Mouse (Mus musculus) left cerebral cortex, adult 2 months (tissue): ENCODE data around the gene Ndufb2. TPM values are rescaled to one million over a fixed set of nuclear protein-coding genes. Genes with fewer than 3 reads are reported as not detected.

Source experiments
- DNase-seq, 2 experiments: peaks; one replicate each; pipeline ENCODE4 v3.0.0; 2021 to 2022; ENCODE audit warnings: low spot score in 2 of 2, mixed read lengths in 1 of 2; ENCODE audit errors: extremely low spot score in 1 of 2
- H3K27ac ChIP-seq: fragments of 200-600 bp; 2 replicates; pipeline ENCODE4 v1.8.1; 2022
- H3K4me3 ChIP-seq: fragments of 200-600 bp; 2 replicates; pipeline ENCODE4 v1.8.1; 2022
- CTCF ChIP-seq: fragments of 200-600 bp; IDR thresholded peaks from 2 replicates; pipeline ENCODE4 v1.8.1; 2022; ENCODE audit warnings: antibody characterized with exemption, mild to moderate bottlenecking, moderate library complexity
- intact Hi-C: fragments of 180-260 bp; cut with DNase I; formaldehyde crosslinking; loops from one replicate; pipeline ENCODE4 v1.15.1; 2025
- total RNA-seq, 2 experiments: library from RNA; stranded (reverse); gene quantifications; 2 replicates each; pipeline ENCODE4 v1.2.3; 2021

Ndufb2 gene
- total RNA-seq, 2 experiments from 2014 or later: 162 to 183 TPM

DNA sequence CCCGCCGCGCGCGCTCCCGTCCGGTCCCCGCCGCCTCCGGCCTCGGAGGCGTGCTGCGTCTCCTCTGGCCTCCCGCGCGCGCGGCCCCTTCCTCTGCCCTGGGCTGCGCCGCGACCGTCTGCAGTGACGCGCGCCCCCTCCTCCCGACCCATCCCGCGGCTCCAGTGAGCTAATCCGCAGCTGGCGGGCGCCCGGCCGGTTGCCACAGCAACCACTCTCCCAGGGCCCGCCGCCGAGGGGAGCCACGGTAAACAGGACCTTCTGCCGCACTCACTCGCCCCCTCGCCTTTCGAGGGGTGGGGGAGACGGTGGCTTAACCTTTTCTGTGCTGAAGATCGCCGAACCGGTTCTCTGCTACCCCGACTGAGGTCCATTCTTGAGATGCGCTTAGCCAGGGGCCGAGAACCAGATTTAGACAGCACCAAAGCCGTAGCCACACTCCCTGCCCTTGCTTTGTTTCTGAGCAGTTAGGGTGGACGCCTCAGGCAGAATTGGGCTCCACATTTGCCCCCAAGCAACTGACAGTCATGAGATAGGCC, 34.6 kb upstream of the Ndufb2 start, which contains the start of gene Dennd2a:
TSS of gene Dennd2a (minus strand) at position 145 of the 539 bp plus-strand sequence.
- Histone ChIP-seq H3K4me3 (peak within 1 kb of the TSS; percentile 57), H3K27ac (peak within 1 kb of the TSS; percentile 92)
- no peak for TF ChIP-seq CTCF
- intact Hi-C loops: loop anchor here (1.0 kb wide), 1 partner anchor 42 kb away; no protein-coding TSS in a partner anchor
- DNase-seq: peak; percentile 84 to 89

GRCm38 (mm10) chr6:39559276-39559939, 33.0 kb upstream of the Ndufb2 start:
- no peak for TF ChIP-seq CTCF
- no peak for DNase-seq
- no peak overlapping the region for H3K27ac ChIP-seq
- no peak overlapping the region for H3K4me3 ChIP-seq
- intact Hi-C loops: no loop called here

GRCm38 (mm10) chr6:39562166-39563015, 30.0 kb upstream of the Ndufb2 start:
- TF ChIP-seq CTCF: peak; percentile 88
- DNase-seq: peak; percentile 83 to 84
- Histone ChIP-seq H3K27ac (no peak overlapping the region), H3K4me3 (no peak overlapping the region)
- intact Hi-C loops: loop anchor here (1.0 kb wide), 1 partner anchor 99 kb away; no protein-coding TSS in a partner anchor

DNA sequence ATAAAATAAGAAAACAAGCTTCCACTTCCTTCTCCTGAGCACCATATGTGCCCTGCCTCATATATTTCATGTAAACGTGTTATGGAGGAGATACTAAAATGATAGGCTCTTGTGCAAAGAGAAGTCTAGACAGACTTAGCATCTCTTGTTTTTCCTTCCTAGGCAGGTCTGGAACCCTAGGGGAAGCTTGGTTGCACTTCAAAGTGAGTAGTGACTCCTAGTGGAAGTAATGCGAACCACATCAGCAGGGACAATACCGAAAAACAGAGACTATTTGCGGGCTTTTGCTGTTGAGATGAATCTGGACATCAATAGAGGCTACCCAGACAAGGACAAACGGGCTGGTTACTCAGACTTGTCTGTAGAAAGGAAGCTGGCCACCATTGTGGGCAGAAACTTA, 24.8 kb upstream of the Ndufb2 start:
- intact Hi-C loops: no loop called here
- DNase-seq: no peak
- TF ChIP-seq CTCF: peak; percentile 76
- Histone ChIP-seq H3K4me3 (no peak overlapping the region), H3K27ac (no peak overlapping the region)

GRCm38 (mm10) chr6:39570426-39570825, 21.9 kb upstream of the Ndufb2 start:
- no peak overlapping the region for H3K27ac ChIP-seq
- no peak for DNase-seq
- intact Hi-C loops: no loop called here
- no peak for TF ChIP-seq CTCF
- H3K4me3 ChIP-seq: no peak overlapping the region

- intact Hi-C loops: loop anchor here (2.0 kb wide), 1 partner anchor 155 kb away; no protein-coding TSS in a partner anchor
- Histone ChIP-seq H3K27ac (peak within 1 kb of the TSS; percentile 96), H3K4me3 (peak within 1 kb of the TSS; percentile 74)
- peak; percentile 76 to 79 for DNase-seq
- peak; percentile 33 for TF ChIP-seq CTCF
Observed at GRCm38 (mm10) chr6:39573791-39574554, 18.4 kb upstream of the Ndufb2 start, which contains the start of gene Adck2. Gene Adck2 (plus strand): TSS chr6:39573873.

DNA sequence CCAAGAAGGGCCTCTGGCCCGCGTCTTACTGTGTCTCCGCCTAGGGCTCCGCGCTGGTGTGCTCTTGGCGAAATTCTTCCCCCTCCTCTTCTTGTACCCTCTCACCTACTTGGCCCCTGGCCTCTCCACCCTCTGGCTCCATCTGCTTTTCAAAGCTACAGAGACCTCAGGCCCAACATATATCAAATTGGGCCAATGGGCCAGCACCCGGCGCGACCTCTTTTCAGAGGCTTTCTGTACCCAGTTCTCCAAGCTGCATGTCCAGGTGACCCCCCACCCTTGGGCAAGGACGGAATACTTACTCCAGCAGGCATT, 17.9 kb upstream of the Ndufb2 start:
- DNase-seq: no peak
- peak overlapping the region; percentile 96 for H3K27ac ChIP-seq
- H3K4me3 ChIP-seq: peak overlapping the region; percentile 74
- no peak for TF ChIP-seq CTCF
- intact Hi-C loops: no loop called here

DNA sequence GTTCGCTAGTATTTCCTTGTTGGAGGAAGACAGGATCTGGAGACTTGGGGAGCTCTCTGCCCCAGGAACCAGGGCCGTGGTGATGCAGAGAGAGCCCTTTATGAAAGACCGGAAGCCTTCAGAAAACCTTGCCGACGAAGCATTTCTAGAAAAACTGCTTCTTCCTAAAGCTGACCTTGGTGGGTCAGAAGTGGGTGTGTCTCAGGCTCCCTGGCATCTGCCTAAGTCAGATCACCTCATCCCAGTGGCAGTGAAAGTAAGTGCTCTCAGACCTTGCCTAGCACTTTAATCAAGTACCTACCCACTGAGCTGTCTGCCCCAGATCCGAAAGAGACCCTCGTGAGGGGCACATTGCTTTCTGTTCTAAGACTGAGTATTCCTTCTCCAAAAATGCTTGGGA, 17.4 kb upstream of the Ndufb2 start:
- Histone ChIP-seq H3K27ac (no peak overlapping the region; the same call in 1 of the 2 replicates), H3K4me3 (peak overlapping the region; percentile 74)
- no peak for TF ChIP-seq CTCF
- no peak for DNase-seq
- intact Hi-C loops: no loop called here

GRCm38 (mm10) chr6:39579552-39579951, 12.8 kb upstream of the Ndufb2 start:
- intact Hi-C loops: no loop called here
- H3K4me3 ChIP-seq: no peak overlapping the region
- TF ChIP-seq CTCF: no peak
- peak in 1 of 2 experiments; percentile 27 for DNase-seq
- H3K27ac ChIP-seq: 0 out of 2 replicates have a peak overlapping the region, but pooled peaks have one; percentile 15

- no peak for DNase-seq
- no peak overlapping the region for H3K4me3 ChIP-seq
- intact Hi-C loops: no loop called here
- no peak overlapping the region for H3K27ac ChIP-seq
- no peak for TF ChIP-seq CTCF
Observed at GRCm38 (mm10) chr6:39580558-39580957, 11.8 kb upstream of the Ndufb2 start.

- no peak for DNase-seq
- intact Hi-C loops: no loop called here
- no peak for TF ChIP-seq CTCF
- no peak overlapping the region for H3K27ac ChIP-seq
- no peak overlapping the region for H3K4me3 ChIP-seq
Observed at GRCm38 (mm10) chr6:39581087-39581784, 11.1 kb upstream of the Ndufb2 start.
